Mouse (Mus musculus) hindbrain, postnatal 0 days (tissue): ENCODE results near the gene Fosl2. TPM values are rescaled to one million over a fixed set of nuclear protein-coding genes. Genes with fewer than 3 reads are reported as not detected.
A peak's percentile ranks its signal among the peaks of the same experiment; 100 is the strongest.

Source experiments
- ATAC-seq: fragments of 200-750 bp; cut with Nextera tagmentation; 2 replicates; pipeline ENCODE4 v1.8.0; 2017; ENCODE audit warnings: mild to moderate bottlenecking, moderate TSS enrichment, moderate library complexity
- DNase-seq: peaks from one replicate; pipeline ENCODE4 v3.0.0-alpha.2; 2015; ENCODE audit warnings: low spot score
- H3K27ac ChIP-seq: fragments of 300-500 bp; sonication (generic); 2 replicates; pipeline ENCODE4 v1.5.1; 2014; ENCODE audit warnings: mild to moderate bottlenecking
- H3K27me3 ChIP-seq: fragments of 300-500 bp; sonication (generic); 2 replicates; pipeline ENCODE4 v1.6.1; 2014; ENCODE audit warnings: low read length, mixed read lengths; ENCODE audit not compliant: insufficient read depth
- H3K36me3 ChIP-seq: fragments of 300-500 bp; sonication (generic); 2 replicates; pipeline ENCODE4 v1.6.1; 2014; ENCODE audit warnings: low read length, mixed read lengths; ENCODE audit not compliant: insufficient read depth
- H3K4me1 ChIP-seq: fragments of 300-500 bp; sonication (generic); 2 replicates; pipeline ENCODE4 v1.6.1; 2014; ENCODE audit warnings: antibody characterized with exemption, low read length, mixed read lengths; ENCODE audit not compliant: insufficient read depth
- H3K4me2 ChIP-seq: fragments of 300-500 bp; sonication (generic); 2 replicates; pipeline ENCODE4 v1.6.1; 2014; ENCODE audit warnings: low read depth, mild to moderate bottlenecking, low read length, moderate library complexity, mixed read lengths
- H3K4me3 ChIP-seq: fragments of 300-500 bp; sonication (generic); 2 replicates; pipeline ENCODE4 v1.5.1; 2014; ENCODE audit warnings: low read length
- H3K9ac ChIP-seq: fragments of 300-500 bp; sonication (generic); replicated peaks from 2 replicates; pipeline ENCODE4 v1.6.1; 2014; ENCODE audit warnings: mild to moderate bottlenecking, low read length, moderate library complexity, mixed read lengths
- H3K9me3 ChIP-seq: fragments of 300-500 bp; sonication (generic); 2 replicates; pipeline ENCODE4 v1.6.1; 2016; ENCODE audit warnings: low read length, mixed read lengths
- CTCF ChIP-seq: IDR thresholded peaks from 2 replicates; pipeline ENCODE4 v1.5.1; 2016; ENCODE audit warnings: antibody characterized with exemption, control low read depth, low read depth
- WGBS: fragments of 180-500 bp; shearing (Covaris S2); extraction: QIAGEN DNeasy Blood & Tissue Kit; methylation state at CpG from one replicate; pipeline ENCODE4 v1.1.7; 2014; 5-methylcytosine and 5-hydroxymethylcytosine counted together
- polyA plus RNA-seq: library from polyadenylated mRNA; unstranded; fragments of >200 nt; fragmentation: Nextera tagmentation; extraction: Ambion mirVana; gene quantifications from 2 replicates; pipeline ENCODE4 v1.2.1, GENCODE M21; 2015
- total RNA-seq: library from RNA; depleted of rRNA; stranded (reverse); fragments of >200 nt; gene quantifications from 2 replicates; pipeline ENCODE4 v1.2.3, GENCODE M21; 2014

Gene Fosl2
- total and polyA plus RNA-seq, 2 experiments from 2014 or later = 0.64 to 5.6 TPM

DNA sequence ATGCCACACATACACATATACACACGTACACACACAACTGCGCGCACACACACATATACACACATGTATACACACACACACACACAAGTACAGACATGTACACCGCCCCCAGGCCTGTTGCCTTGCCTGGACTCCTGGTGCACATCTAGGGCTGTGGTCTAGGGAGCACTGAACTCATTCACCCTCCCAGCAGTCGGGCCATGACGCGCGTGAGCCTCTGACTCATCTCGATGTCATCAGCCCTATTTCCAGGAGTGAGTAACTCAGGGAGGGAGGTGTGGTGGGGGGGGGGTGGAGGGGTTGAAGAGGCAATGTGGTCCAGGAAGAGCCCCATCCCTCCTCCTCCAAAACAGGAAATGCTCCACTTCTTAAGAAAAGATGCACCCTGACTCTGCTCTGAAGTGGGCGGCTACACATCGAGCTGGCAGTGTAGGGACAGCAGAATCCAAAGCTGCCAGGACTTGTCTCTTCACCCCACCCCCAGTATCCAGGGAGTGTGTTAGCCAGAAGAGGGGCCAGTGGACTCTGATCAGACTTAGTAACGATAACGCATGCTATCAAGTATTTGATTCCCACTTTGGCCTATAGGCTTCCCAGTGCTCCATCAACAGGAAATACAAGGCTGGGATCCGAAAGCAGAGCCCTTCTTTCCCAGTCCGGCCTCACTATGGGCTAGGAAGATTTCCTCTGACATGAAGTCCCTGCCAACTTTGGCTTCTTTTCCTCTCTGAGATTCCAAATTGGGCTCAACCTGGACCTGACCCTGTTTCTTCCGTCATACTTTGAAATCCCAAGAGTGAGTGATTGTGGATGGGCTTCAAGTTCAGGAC is 56.6 kb downstream of the Fosl2 start:
- no peaks in the 10 kb centered on the region for H3K4me1 ChIP-seq
- DNase-seq (no peak), ATAC-seq (no peak)
- no peak overlapping the region for H3K9ac ChIP-seq
- 87% methylated on average over 16 of the region's 16 CpGs for WGBS
- H3K27ac ChIP-seq = no peak overlapping the region
- H3K27me3 ChIP-seq = no peaks in the 10 kb centered on the region
- H3K9me3 ChIP-seq = no peaks in the 10 kb centered on the region
- H3K4me3 ChIP-seq = no peak overlapping the region
- TF ChIP-seq CTCF = no peak
- H3K36me3 ChIP-seq = no peaks in the 10 kb centered on the region
- H3K4me2 ChIP-seq = no peak overlapping the region

DNA sequence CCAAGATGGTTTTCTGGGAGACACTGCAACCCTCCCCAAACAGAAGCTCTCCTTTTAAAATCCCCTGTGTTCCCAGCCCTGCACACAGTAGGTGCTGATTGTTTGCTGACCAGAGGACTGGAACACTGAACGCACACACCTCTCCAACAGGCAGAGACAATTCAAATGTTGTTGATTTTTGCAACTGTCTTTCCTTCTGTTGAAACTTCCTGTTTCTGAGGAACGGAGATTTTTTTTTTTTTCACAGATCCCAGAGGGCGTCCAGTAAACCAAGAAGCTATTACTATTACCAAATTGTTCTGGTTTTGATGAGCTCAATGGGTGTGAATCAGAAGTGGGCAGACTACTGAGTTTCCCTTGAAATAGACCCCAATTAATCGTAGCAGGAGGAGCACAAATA is 58.6 kb downstream of the Fosl2 start:
- TF ChIP-seq CTCF = no peak
- no peak for ATAC-seq
- no peak overlapping the region for H3K4me2 ChIP-seq
- no peak overlapping the region for H3K27ac ChIP-seq
- no peaks in the 10 kb centered on the region for H3K36me3 ChIP-seq
- no peak overlapping the region for H3K4me3 ChIP-seq
- no peaks in the 10 kb centered on the region for H3K27me3 ChIP-seq
- no peak for DNase-seq
- WGBS = 77% methylated on average over 4 of the region's 4 CpGs
- H3K4me1 ChIP-seq = no peaks in the 10 kb centered on the region
- H3K9ac ChIP-seq = no peak overlapping the region
- no peaks in the 10 kb centered on the region for H3K9me3 ChIP-seq

DNA sequence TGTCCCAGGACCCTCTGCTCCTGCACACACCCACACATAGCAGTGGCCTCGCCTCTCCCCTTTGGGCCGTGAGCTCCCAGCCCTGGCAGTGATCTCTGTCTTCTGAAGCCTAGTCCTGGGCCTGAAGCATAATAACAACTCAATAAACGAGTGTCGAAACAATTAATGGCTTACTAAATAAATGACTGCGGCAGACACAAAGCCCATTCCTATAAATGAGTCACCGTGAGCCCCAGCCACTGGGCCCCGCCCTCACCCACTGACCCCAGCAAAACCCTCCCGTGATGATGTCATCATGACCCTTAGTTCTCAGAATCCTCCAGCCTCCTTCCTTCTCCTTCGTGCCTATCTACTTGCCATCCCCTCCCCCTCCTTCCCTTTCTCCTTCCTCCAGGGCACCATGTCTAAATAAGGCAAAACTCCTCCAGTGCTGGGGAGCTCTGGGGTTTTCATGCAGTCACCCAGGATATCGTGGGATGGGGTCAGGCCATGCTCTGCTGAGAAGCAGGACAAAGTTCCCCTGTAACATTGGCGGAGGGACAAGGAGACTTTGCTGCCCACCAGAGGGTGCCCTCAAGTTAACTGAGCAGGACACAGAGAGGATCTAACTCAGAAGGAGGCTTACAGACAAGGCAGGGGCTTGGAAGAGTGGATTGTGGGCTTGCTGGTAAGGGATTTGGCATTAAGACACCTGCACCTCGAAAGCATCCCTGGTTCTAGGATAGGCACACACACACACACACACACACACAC is 60.4 kb downstream of the Fosl2 start:
- Histone ChIP-seq H3K27ac (no peak overlapping the region), H3K36me3 (no peaks in the 10 kb centered on the region), H3K27me3 (no peaks in the 10 kb centered on the region), H3K4me1 (no peaks in the 10 kb centered on the region), H3K9me3 (no peaks in the 10 kb centered on the region), H3K9ac (no peak overlapping the region), H3K4me2 (no peak overlapping the region), H3K4me3 (no peak overlapping the region)
- WGBS = 59% methylated on average over 12 of the region's 12 CpGs
- no peak for DNase-seq
- TF ChIP-seq CTCF = no peak
- no peak for ATAC-seq

DNA sequence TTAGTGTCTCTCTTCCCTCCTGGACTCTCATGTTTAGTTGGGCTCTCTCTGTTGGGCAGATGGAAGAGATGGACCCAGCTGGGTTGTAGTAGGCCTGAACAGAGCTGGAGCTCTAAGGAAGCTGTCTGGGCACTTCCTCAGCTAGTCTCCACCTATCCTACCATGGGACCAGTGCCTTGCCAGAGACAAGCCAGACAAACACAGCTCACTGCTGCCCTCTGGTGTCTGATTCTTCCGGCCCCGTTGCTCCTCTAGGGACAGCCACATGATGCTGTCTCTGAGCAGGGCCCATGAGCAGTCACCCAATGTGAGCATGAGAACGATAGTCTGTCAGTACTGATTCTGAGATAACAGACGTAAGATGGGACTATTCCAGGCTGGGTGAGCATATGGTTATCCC is 62.1 kb downstream of the Fosl2 start:
- peak; percentile 85 for TF ChIP-seq CTCF
- no peak overlapping the region for H3K4me3 ChIP-seq
- no peak overlapping the region for H3K4me2 ChIP-seq
- 14% methylated on average over 4 of the region's 4 CpGs for WGBS
- no peaks in the 10 kb centered on the region for H3K27me3 ChIP-seq
- DNase-seq = peak; percentile 80
- H3K36me3 ChIP-seq = no peaks in the 10 kb centered on the region
- H3K4me1 ChIP-seq = no peaks in the 10 kb centered on the region
- no peaks in the 10 kb centered on the region for H3K9me3 ChIP-seq
- no peak overlapping the region for H3K9ac ChIP-seq
- ATAC-seq = peak; percentile 43; the same call in 1 of the 2 replicates
- no peak overlapping the region for H3K27ac ChIP-seq

DNA sequence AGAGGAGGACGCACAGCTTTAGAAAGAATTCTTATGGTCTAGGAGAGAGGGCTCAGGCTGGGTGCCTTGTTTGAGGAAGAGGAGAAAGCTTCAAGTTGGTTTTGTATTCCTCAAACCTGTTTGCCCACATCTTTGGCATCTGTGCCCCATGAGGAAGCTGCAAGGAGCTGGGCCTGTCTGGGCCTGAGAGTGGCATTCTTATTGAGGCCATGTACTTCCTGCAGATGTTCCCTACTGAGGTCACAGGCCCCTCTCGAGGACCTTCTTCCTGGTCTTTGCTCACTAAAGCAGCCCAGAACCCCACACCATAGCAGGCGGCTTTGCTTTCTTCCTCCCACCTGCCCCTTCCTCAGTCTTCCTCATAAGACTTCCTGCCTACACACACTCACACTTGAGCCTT is 63.5 kb downstream of the Fosl2 start:
- 75% methylated on average over 3 of the region's 3 CpGs for WGBS
- no peak overlapping the region for H3K9ac ChIP-seq
- TF ChIP-seq CTCF = no peak
- no peaks in the 10 kb centered on the region for H3K4me1 ChIP-seq
- no peaks in the 10 kb centered on the region for H3K36me3 ChIP-seq
- no peak overlapping the region for H3K27ac ChIP-seq
- no peak for ATAC-seq
- H3K4me2 ChIP-seq = no peak overlapping the region
- no peaks in the 10 kb centered on the region for H3K27me3 ChIP-seq
- no peaks in the 10 kb centered on the region for H3K9me3 ChIP-seq
- H3K4me3 ChIP-seq = no peak overlapping the region
- no peak for DNase-seq

DNA sequence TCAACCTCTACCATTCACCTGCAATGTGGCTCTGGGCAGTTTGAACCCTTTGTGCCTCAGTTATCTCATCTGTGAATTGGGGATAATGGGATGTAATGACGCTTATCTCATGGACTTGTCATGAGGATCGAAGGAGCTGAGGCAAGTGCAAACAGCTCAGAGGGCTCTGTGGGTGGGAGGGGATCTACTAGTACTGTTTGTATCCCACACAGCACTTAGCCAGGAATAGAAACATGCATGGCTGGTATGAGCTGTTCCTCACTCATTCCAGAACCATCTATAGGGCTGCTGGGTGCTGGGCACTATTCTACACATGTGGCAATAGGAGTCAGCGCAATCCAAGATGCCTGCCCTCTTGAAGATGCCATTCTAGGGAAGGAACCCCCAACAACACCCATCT is 64.0 kb downstream of the Fosl2 start:
- H3K27ac ChIP-seq = no peak overlapping the region
- no peaks in the 10 kb centered on the region for H3K27me3 ChIP-seq
- H3K9me3 ChIP-seq = no peaks in the 10 kb centered on the region
- ATAC-seq = no peak
- H3K36me3 ChIP-seq = no peaks in the 10 kb centered on the region
- H3K4me3 ChIP-seq = no peak overlapping the region
- no peak for TF ChIP-seq CTCF
- H3K9ac ChIP-seq = no peak overlapping the region
- 98% methylated on average over 3 of the region's 3 CpGs for WGBS
- DNase-seq = no peak
- no peak overlapping the region for H3K4me2 ChIP-seq
- no peaks in the 10 kb centered on the region for H3K4me1 ChIP-seq

DNA sequence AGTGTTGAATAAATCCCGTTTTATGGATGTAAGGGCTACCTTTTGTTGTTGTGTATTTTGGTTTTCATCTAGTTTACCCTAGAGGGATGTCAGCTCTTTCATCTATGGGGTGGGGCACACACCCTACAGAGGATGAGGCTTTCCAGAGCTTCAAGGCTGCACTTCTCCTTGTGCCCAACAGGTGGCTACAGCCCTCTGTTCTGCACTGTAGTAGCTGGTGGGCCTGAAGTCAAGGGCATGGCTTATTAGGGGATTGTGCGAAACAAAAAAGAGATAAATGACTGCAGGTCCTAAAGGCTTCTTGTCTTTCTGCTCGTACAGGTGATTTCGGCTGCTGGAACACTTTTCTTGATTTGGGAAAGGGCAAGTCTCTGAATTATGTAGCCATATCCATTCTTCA is 69.1 kb downstream of the Fosl2 start:
- no peak overlapping the region for H3K27ac ChIP-seq
- H3K4me3 ChIP-seq = no peak overlapping the region
- H3K4me1 ChIP-seq = no peaks in the 10 kb centered on the region
- no peak overlapping the region for H3K9ac ChIP-seq
- 69% methylated on average over 4 of the region's 4 CpGs for WGBS
- TF ChIP-seq CTCF = peak; percentile 65
- H3K9me3 ChIP-seq = no peaks in the 10 kb centered on the region
- H3K4me2 ChIP-seq = no peak overlapping the region
- DNase-seq (no peak), ATAC-seq (no peak)
- H3K27me3 ChIP-seq = no peaks in the 10 kb centered on the region
- H3K36me3 ChIP-seq = no peaks in the 10 kb centered on the region
